Mouse (Mus musculus) embryo, embryonic 9.5 days (tissue): ENCODE measurements around the gene Col20a1.

Experiments
- DNase-seq: peaks from one replicate; pipeline ENCODE4 v3.0.0-alpha.2; 2017; ENCODE audit errors: extremely low spot score

Gene Col20a1

DNA sequence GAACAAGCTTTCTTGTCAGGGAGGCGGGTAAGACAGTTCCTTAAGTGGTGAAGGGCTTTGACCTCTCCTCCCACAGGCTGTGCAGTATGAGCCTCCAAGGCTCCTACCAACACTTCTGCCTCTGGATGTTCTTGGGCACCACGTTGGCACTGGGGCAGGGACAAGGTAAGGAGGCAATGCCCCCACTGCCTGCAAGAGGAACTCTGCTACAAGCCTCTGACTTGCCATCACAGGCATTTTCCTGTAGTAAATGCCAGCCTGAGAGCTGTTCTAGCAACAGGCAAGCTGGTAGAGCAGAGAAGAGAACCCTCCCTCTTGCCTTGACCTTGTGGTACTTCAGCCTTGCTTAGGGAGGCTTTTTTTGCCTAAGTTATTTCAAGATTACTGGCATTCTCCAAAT, at the start of gene Col20a1:
Col20a1 (plus strand) TSS at position 87 of the 400 bp plus-strand sequence.
- DNase-seq: no peak

DNA sequence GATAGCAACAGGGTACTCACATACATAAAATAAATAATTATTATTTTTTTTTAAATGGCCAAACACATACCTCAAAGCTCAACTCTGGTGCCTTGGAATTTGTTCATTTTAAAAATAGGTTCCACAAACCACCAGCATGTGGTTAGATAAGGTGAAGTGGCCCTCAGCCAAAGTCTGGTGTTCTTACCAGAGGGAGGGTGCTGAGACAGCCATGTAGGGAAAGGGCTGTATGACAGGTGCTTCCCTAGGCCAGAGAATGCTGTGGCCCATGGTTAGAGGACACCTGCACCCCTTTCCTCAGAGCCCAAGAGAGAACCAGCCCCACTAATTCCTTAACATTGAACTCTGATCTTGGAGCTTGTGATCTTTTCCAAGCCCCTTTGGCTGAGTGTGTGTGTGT, 46.1 kb upstream of the Col20a1 start:
- no peak for DNase-seq

DNA sequence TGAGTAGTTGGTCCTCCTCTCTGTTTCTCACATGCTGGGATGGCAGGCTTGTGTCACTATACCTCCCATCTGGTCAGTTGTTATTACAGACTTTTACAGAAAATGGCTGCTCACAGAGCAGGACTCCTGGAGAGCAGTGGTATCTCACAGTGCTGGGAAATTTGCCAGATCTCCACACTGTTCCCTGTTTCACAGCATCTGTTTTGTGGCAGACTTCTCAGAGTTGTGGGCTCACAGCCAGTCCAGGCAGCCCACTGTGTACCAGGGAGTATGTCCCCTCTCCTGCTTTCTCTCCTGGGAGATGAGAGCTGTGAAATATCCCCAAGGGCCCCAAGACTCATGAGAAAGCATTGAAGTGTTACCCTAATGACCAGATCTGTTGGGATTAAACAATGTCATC, 44.5 kb upstream of the Col20a1 start:
- DNase-seq: no peak

DNA sequence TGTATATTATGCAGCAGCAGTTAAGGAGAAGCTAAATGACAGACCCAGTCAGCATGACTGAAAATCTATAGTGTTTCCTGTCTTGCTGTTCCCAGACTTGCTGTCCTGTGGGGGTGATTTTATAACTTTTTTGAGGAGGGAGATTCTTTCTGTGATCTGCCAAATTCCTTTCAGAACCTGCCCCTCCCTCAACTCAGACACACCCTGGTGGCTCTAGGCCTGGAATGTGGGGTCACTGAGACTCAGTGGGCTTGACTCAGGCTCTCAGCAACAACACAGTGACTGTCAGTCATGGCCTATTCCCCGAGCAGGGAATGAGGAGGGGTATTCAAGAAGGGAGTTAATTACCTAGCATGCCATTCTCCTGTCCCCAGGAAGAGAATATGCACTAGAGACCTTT, 36.4 kb upstream of the Col20a1 start:
- no peak for DNase-seq

DNA sequence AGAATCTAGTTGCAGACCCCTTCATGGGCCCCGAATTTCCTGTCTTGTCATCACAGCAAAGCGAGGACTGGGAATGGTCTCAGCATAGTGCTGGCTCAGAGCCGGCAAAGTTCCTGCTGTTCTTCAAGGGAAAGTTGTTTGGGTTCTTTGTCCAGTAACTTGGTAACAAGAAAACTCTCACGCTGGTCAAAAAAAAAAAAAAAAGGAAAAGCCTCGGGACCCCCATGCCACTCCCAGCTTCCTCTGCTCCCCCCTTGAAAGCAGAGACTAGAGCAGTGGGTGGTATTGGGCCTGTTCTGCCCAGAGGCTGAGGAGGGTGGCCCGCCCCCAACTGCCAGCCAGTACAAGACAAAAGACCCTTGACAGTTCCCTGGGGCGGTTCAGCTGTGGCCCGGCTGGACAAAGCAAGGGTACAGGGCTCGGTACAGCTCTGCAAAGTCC, 33.6 kb upstream of the Col20a1 start:
- DNase-seq: peak; percentile 55

DNA sequence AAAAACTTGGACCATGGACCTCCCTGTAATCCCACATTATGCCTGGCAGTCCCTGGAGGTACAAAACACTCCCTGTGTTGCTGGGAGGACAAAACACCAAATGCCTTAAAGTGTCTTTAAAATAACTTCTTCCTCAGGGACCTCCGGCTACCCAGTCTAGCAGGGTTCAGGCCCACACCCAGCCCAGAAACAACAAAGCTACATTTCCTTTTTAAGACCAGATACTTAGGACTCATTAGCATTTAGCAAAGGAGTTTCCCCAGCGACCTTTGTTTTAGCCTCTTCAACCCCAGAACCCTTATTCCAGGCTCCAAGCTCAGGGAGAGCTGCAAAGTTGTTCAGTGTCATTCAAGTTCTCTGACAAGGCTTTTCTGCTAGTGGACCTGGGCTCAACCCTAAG, 32.7 kb upstream of the Col20a1 start:
- no peak for DNase-seq

DNA sequence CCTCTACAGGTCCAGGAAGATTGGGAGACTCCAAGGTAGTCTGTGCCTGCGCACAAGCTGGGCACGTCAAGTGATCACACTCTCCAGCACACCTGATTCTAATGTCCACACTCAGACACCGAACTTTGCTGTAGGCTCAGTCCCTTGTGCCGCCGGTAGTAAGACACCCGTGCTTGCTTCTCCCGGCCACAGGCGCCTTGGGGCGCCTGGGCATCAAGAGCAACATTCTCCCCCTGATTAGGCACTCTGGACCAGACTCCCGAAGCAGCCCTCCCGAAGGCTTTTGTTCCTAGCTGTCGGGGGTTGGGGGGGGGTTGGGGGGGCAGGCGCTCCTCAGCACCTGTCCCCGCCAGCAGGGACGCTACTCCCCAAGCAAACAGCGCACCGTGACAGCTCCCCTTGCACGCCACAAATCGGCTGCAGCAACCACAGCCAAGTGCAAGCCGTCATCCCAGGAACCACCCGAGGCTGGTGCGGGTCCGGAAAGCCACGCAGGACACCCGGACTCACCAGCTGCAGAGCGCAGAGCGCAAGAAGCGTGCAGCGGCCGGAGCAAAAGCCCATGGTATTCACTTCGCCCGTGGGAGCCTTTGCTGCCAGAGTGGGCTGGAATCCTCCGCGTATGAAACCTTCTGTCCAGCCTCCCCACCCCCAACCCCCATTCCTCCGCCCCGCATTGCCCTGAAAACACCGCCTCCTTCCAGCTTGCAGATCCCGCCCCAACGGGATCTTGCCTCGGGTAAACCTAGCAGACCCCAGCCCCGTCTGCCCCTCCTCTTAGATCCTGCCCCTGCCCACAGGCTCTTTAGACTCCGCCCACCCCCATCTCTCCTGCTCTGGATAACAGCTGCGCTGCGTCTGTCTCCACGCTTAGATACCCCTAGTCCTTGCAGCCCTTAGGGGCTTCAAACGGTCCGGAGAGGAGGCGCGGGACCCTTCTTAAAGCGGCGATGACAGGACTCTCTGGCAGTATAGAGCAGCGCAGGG, 32.0 kb upstream of the Col20a1 start, which contains the start of gene Nkain4:
Nkain4 (minus strand) TSS at position 639 of the 987 bp plus-strand sequence.
- DNase-seq: peak; percentile 85

DNA sequence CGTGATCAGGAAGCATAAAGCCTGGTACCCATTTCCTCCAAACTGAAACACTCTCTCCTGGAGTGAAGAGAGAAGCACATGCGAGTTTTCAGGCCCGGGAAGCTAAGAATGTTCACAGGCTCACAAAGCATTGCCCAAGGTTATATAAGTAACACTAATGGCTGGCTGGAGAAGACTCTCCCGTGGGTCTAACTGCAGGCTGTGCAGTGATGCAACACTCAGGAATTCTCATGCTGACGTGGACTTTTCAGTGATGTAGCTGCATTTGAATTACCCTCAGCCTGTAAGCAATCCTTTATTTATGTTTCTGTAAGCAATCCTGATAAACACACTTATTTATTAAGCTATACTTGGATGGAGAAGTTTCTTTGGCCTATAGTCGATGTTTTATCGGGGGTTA, 26.7 kb upstream of the Col20a1 start:
- no peak for DNase-seq

DNA sequence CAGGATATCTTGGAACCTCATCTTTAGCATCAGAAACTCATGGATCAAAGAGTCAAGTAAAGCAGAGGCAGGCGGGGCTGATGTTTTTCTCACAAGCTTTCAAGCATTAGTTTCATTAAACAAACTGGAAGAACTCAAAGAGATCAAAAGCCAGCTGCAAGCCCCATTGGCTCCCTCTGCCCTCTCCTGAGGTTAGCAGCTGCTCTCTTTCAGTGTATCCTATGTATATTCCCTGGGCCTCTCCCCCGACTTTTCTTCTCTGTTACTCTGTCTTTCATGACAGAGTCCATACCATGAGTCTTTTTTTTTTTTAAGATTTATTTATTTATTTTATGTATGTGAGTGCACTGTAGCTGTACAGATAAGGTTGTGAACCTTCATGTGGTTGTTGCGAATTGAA, 26.1 kb upstream of the Col20a1 start:
- DNase-seq: no peak

DNA sequence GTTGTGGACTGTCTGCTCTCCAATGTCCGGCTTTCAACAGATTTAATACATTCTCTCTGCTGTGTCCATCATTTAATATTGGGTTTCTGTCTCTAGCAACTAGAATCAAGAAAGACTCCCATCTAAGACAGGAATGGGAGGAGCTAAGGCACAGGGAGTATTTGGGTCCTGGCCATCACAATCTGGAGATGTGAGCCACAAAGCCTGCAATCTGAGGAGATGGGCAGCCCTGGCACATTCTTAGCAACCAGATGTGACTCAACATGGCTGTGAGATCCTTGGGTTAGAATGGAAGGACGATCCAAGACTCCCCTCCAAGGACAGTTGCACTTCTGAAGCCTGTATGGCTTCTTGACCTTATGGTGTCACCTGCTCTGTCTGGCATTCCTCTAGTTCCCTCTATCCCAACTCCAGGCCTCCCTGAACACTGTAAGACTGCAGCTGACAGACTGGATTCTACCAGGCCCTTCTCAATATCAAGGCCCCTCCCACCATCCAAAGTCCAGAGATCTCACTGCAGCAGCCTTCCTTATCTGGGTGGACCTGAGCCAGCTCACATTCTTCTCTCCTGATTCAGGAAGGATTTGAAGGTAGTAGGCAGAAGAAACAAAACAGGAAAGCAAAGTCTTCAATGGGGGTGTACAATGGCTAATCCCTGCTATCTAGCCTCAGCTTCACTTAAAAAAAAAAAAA, 23.6 kb upstream of the Col20a1 start:
- DNase-seq: no peak

DNA sequence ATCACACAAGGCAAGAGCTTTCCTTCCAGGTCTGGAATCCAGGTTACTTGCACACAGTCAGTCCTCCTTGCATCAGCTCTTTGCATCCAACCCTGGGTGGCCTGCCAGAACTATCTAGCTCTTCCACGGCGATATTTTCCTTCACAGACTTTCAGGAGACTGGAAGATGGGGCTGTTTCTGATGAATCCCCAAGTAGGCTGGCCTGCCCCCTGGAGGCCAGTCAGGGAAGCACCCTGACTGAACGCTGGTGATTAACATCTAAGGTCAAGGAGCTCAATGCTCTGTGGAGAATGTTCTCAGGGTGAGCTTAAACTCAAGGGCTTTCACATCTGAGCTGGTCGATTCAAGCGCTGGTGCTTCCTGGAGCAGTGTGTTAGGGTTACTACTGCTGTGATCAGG, 22.4 kb upstream of the Col20a1 start:
- peak; percentile 78 for DNase-seq

DNA sequence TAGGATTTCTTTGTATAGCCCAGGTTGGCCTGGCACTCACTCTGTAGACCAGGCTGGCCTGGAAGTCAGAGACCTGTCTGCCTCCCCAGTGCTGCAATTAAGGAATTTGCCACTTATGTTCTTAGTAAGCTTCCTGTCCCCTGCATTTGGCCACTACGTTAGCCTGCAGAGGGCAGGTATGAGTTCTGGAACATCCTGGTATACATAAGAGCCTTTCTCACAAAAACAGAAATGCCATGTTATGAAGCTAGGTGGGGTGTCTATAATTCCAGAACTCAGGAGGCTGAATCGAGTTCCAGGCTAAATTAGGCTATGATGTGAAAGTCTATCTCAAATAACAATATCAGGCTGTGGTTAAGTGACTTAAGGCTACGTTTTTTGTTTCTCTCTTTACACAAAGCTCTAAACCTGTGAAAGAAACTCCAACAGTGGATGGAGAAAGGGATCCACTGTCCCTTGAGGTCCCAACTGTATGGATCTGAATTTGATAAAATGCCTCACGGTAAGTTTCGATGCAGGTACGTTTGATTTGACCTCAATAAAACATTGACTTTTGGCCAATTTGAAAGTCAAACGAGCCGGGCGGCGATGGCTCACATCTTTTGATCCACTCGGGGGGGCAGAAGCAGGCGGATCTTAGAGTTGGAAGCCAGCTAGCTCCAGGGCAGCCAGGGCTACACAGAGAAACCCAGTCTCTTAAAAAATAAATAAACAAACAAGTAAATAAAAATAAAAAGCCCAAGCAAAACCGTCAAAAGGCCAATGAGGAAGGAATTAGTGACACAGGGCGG, 20.0 kb upstream of the Col20a1 start:
- DNase-seq: no peak

DNA sequence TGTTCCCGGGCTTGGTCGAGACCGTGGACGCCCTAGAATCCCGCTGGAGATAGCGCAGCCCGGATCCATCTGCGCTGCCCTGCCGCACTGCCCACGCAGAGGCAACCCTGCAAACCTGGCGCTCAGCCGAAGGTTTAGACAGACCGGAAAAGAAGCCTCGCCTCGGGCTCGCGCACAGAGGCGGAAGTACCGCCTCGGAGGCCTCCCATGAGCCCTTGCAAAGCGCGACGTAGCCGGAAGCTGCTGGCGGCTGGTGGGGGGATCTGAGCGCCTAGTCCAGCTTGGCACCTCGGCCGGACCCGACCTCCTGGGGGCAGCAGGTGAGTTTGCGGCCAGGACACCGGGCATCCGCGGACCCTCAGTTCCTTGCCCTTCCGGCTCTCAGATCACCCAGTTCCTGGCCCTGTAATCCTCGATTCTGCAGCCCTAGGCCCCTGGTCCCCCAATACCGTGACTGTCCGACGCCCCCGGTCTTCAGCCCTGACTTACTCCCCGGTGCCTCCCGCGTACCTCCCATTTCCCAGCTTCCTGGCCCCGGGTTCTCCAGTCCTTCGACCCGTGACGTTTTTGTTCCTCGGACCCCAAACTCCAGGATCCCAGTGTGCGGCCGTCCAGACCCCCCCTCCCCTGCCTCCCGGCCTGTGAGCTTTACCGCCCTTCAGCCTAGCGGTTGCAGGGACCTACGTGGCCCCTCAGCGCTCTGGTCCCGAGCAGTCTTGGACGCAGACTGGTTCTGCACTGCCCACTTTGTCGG, 19.1 kb upstream of the Col20a1 start, which contains the start of gene Arfgap1:
Arfgap1 (plus strand) TSS at position 216 of the 754 bp plus-strand sequence.
- peak; percentile 87 for DNase-seq

DNA sequence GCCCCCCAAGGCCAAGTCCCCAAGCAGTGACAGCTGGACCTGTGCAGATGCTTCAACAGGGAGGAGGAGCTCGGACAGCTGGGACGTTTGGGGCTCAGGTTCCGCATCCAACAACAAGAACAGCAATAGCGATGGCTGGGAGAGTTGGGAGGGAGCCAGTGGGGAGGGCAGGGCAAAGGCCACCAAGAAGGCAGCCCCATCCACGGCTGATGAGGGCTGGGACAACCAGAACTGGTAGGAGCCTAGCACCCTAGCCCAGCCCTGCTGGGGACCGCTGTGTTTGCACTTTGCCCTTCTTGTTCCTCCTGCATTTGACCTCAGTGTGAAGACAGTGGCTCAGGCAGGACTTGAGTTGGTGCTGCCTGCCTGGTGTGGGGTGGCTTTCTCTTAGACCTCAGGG, 5.2 kb upstream of the Col20a1 start:
- DNase-seq: no peak

DNA sequence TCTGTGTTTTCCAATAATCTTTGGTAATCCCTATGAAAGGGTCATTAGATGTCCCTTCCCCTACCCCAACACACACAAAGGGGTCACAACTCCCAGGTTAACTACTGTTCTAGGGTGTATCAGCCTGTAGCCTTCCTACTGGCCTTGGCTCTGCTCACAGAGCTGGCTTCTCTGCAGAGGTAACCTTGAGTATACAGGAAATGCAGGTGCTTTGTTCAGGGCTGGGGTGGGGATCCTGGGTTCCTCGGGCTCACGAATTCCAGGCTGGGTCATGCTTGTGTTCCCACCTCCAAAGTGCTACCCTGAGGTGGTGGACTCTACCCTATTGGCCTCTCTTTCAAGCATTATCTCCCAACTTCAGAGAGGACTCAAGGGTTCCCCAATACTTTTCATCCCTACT, 700 bp upstream of the Col20a1 start:
- no peak for DNase-seq

DNA sequence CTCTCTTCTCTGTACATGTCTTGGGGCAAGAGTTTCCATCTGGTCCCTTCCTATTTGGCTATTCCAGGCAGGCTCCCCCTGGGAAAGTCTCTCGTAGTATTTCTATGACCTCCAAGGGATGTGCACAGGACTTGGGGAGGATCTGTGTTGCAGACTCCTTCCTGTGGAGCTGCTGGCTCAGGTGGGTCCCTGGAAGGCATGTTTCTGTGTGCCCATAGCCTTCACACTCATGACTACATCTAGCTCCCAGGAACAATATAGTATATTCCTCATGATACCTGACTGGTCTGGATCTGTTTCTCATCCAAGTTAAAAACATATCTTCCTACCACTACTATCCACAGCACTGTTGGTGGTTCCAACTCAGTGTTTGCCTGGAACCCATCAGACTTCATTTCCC, 666 bp downstream of the Col20a1 start:
- DNase-seq: no peak

DNA sequence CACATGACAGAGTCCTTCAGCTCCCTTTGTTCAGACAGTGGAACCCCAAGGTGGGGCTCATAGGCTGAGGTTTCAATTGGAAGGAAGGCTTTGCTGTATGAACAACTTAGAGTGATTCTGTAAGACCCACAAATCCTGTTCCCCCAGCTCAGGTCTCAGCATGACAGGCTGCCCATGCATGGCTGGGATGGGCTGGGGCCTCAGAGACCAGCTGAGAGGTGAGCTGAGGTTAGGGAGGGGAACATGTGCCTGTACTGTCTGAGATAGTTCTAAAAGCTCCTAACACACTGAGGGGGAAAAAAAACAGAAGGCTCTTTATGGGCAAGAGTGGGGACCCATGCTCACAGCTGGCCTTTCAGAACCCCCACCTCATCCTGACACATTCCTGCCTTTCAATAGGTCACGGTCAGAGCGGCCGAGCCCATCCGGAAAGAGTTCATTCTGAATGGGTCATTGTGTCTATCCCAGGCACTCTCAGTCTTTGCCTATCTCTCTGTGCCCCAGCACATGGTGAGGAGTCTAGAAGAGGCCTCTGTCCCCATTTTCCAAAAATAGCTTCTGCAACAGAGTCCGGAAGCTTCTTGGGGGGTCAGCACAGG, 1.2 kb downstream of the Col20a1 start:
- DNase-seq: no peak

DNA sequence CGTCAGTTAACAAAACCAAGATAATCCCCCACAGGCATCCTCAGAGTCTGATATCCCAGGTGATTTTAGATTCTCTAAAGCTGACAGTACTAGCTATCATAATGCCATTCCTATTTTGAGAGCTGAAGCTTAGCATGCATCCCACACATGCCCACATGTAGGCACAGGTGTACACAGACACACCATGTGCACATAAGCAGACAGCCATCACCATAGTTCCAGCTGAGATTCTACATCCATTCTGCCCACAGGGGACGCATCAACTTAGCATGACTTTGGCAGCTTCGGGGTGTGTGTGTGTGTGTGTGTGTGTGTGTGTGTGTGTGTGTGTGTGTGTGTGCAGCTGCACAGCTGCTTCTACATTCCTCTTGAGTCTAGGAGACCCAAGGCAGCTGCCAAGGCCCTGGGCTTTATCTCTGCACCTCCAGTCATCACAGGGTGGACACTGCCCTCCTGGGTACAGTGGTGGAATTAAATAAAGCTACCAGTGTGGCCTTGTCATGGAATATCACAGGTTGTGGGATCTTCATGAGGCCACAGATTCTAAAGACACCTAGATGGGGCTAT, 2.1 kb downstream of the Col20a1 start:
- no peak for DNase-seq

DNA sequence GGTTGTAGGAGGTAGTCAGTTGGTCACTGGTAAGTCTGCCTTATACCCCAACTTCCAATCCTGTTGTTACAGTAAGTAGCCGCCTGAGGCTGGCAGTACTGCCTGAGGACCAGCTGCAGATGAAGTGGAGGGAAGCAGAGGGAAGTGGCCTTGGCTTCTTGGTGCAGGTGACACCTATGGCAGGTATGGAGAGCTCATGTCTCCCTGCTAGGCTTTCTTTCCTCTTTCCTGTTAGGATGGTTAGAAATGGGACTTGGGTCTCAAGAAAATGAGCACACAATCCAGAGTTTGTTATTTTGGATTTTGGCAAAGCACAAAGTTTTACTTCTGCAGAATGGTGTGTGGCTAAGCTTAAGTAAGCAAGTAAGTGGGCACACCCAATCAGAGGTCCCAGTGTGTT, 2.6 kb downstream of the Col20a1 start:
- DNase-seq: no peak

DNA sequence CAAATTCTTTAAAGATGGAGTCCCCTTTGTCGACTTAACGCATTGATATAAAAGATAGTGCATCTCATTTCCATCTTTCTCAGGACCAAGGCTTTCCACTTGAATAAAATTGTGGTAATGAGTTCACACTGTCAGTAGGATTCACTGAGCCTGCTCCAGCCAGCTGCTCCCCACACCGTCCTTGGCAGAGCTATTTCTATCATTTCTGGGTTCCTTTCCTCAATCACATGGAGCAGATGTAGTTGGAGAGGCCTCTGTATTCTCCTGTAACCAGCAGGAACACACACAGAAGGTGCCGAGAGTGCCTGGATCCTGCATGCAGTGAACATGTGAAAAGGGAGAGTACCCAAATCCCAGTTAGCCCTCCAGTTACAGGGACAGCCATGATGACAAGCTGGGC, 4.0 kb downstream of the Col20a1 start:
- DNase-seq: no peak
